Mouse (Mus musculus): ENCODE results near the gene Cars2.
"Not testable (repeated sequence)": the region's sequence is repeated elsewhere in the genome, so short reads cannot be mapped to it uniquely, and the experiment has no call there.

Gene Cars2

DNA sequence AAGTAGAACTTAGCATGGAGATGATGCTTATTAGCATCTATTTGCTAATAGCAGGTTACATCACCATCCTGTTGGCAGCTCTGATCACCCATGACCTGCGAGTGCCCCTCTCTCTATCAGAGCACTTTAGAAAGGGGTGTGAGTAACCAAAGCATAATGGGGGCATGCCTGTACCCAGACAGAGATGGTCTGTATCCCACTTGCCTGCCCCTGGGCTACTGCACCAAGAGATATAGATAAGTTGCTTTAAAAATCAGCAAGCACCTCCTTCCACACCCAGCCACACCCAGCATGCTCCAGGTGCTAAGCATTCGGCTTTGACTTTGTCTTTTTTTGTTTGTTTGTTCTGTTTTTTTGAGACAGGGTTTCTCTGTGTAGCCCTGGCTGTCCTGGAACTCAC is 74.7 kb downstream of the Cars2 start:
- no peak for DNase-seq (ENCODE audit: low spot score in 2 of 2)

DNA sequence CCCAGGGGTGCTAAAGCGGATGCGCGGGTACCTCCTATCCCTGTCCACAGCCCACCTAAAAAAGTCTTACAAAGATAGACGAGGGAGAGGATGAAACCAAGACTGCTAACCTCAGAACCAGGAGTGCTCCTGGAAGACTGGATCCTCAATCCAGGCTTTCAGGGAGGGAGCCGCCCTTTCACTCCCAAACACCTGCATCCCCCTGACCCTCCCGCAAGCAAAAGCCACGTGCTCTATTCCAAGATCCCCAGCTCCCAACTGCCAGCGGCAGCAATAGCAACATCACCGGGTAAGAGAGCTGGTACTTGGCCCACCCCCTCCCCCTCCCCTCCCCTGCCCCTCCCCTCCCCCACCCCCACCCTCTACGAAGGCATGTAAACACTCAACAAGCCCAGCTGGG is 75.2 kb downstream of the Cars2 start:
- no peak for DNase-seq (ENCODE audit: low spot score in 2 of 2)

DNA sequence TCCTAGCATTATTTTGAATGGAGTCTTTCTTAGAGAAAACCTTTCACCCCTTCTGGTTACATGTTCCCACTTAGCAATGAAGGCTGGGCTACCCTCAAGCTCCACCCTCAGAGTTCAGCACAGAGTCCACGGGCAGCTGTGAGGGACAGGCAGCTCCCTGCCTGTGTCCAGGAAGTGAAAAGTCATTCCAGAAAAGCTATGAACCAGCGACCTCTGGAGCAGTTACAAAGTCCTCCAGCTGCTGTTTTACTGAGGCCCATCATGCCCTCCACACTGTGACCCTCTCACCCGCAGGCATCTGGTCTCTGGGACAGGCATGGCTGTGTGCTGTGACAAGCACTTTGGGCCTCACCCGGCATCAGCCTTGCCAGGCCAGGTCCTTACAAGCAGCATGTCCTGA is 77.5 kb downstream of the Cars2 start:
- DNase-seq (ENCODE audit: low spot score in 2 of 2), result no peak

- no peak for DNase-seq (ENCODE audit: low spot score in 2 of 2)
These were observed 79.3 kb downstream of the Cars2 start for GRCm38 (mm10) chr8:11471309-11471708.

- no peak for DNase-seq (ENCODE audit: low spot score in 2 of 2)
These were observed 79.9 kb downstream of the Cars2 start for GRCm38 (mm10) chr8:11470694-11471093.

DNA sequence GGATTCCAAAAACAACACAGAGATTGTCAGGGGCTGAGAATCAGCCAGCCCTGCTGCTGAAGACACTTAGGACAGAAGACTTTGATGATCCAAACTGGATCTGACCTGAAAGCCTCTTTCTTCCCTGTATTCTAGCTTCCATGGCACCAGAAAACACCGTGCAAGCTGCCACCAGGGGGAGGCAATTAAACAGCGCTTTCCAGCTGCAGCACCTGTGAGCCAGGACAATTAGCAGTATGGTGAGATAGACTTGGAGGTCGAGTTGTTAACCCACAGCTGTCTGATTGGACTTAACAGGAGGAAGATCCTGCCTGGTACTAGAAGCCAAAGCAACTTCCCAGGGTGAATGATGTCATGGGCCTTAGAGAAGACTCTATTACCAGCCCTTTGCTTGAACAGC is 81.5 kb downstream of the Cars2 start:
- no peak for DNase-seq (ENCODE audit: low spot score in 2 of 2)

- not testable (repeated sequence) for DNase-seq (ENCODE audit: low spot score in 2 of 2)
These were observed 84.1 kb downstream of the Cars2 start for GRCm38 (mm10) chr8:11466528-11466927.

DNA sequence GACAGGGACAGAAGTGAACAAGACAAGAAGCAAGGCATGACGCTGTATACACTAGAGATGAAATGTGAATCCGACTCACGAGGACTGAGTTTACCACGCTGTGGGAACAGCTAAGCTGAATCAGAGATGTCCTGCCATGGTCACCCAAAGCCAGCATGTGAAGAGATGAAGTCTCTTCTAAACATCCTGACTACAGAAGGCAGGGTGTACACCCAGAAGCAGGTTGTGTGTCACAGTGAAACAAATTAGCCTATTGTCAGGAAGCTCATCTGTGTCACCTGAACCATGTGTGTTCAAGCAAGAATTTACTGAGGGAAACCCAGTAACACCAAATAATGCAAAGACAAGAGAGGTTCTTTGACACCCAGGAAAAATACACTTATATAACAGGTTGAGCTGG is 85.0 kb downstream of the Cars2 start:
- DNase-seq (ENCODE audit: low spot score in 2 of 2), result no peak

GRCm38 (mm10) chr8:11464707-11464964 is 85.9 kb downstream of the Cars2 start:
- DNase-seq (ENCODE audit: low spot score in 2 of 2), result no peak
